Mouse (Mus musculus) layer of hippocampus, adult 9-10 months (tissue): ENCODE data around the gene Ciao2a.

ENCODE experiments used
- DNase-seq: peaks from one replicate; pipeline ENCODE4 v3.0.0; 2022; ENCODE audit warnings: low spot score

Ciao2a gene

DNA sequence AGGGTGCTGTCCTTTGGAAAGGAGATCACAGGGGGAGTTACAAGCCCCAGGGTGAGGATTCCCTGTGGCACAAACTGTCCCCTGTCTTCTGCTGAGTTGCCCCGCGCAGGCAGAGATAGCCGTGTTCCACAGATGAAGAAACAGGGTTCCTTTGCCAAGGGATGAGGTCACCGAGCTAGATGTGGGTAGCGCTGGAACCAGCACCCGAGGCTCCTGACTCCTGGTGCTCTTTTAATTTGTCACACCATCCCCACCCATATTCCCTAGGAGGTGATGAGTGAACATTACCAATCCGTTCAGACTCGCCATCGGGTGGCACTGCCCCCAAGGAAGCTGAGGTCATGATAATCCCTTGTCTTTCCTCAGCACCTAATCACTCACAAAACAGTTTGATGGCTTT lies 36.6 kb downstream of the Ciao2a start:
- DNase-seq: no peak

DNA sequence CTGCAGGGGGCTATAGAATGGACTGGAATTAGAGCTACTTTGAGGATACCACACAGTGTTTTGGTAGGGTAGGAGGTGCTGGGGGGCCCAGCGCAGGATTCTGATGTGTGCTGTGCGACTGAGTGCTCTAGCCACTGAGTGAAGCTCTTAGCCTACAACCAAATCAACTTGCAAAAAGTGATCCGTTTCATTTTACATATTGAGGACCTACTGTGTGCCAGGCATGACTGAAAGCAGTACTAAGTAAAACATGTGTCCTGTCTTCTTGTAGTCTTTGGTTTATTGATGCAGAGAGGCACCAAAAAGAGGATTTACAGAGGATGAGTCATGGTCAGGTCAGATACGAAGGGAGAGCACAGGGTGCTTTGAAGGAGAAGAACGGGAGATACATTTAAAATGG lies 40.8 kb downstream of the Ciao2a start:
- no peak for DNase-seq

DNA sequence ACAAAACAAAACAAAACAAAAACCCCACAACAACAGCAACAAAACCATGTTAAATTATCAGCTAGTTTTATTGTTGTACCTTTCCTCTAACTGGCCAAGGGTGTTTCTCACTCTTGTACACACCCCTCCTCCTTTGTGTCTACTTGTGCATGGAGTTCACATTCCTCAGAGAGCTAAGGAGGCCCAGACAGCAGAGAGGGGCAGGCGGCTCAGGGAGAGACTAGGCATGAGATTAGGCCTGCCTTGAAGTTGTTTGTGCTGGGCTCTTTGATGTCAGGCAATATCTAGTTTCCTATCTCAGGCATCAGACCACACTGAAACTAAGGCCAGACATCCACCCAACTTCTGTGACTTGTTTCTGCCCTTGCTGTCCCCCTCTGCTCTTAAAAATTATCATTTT lies 41.8 kb downstream of the Ciao2a start:
- DNase-seq: no peak

DNA sequence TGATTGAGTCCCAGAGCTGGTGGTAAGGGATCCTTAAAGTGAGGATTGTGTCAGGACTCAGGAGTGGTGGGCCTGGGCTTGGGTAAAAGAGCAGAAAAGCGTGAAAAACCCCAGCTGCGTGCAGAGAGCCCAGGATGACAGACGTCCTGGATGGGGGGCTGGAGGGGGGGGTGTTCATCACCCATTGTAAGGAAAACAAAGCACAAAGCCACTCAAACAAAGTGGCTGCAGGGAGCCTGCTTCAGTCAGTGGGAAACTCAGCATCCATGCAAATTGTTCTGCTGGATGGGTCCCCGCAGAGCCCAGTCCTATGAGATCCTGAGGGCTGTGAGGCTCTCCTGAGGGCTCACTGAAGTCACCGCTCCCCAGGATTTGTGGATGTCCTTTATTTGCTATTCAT lies 44.1 kb downstream of the Ciao2a start:
- DNase-seq: no peak

DNA sequence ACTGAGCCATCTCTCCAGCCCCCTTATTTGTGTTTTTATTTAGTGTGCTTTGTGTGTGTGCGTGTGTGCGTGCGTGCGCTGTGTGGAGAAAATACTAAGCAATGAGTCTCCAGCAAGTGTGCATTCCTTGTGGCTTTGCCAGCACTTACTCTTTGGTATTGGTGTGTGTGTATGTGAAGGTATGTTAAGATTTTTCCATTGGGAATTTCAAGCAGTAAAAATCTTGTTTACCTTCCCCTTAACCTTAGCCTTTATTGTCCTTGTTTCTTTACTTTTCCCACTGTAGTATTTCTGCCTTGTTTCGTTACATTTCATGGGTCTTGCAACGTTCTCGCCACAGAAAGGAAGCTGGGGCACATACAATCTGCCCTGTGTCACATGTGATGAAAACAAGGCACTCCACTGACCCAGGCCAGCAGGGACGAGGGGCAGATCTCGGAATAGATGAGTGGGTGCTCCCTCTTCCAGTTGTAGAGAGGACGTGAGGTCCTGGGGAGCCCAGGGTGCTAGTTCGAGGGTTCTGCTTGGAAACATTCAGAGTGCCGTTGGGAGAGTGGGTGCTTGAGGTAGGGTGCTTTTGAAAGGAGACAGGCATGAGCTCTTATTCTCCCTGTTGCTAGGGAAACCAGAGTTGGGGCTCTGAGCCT lies 45.0 kb downstream of the Ciao2a start:
- DNase-seq: no peak

DNA sequence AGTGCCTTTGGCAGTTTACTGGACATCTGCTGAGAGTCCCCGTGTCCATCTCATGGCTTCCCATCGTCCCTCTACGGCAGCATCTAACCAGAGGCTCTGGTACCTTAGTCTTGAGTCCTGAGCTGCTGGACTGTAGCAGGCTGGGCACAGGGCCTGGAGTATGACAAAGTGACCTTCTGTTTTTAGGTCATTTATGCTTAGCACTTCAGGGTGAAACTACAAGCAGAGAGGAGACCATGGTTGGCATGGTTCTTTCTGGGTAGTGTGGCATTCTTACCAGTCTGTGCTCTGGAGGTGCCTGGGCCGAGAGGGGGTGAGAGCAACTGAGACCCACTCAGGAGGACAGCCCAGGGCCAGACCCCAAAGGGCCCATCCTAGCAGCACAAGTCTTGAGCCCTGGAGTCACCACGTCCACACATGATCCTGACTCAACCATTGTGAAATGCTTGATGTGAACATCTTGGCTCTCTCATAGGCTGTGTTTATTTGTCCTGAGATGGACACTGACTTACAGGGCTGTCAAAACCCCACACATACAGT lies 47.0 kb downstream of the Ciao2a start:
- DNase-seq: no peak

DNA sequence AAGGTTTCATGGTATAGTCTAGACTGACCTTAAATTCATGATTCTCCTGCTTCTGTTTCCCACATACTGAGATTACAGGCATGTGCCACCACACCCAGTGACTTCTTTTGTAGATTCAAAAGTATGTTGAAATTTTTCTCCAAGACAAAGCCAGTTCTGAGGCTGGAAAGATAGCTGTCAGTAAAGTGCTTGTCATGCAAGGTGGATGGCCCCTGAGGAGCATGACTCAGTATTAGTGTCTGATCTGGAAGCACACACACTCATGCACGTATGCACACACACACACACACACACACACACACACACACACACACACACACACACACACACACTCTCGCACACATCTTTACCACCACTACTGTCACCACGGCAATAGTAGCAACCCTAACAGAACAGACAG lies 48.6 kb downstream of the Ciao2a start:
- no peak for DNase-seq

DNA sequence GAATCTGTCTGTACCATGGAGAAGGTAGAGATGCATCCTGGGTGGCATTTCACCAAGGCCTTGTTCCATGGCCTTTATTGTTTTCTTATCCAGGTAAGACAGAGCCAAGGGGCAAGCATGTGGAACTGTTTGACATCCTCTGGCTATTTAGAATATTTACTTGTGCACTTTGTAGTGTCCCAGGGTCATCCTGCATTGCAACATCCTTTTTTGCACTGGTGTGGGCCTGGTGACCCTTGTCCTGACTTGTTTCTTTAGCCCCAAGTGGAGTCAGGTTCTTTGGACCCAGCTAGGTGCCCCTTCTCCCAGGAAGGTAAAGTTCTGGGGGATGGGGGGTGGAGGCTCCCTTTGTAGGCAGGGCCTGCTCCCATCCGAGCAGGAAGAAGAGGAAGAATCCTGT lies 51.6 kb downstream of the Ciao2a start:
- no peak for DNase-seq

DNA sequence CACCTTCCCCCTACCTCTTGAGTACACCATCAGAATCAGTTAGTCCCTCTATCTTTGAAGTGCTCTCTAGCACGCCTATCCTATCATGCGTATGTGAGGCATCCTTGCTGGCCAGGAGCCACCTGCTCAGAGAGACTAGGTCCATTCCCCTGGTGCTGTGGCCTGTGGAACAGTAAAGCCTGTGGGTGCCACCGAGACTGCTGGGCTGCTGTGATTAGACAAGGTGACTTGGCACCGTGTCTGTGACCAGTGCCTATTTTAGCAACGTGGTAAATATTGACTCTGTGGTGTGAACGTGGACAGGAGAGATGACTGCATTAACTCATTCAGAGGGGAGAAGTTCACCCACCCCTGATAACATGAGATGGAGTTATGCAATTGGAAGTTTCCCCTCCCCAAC lies 53.4 kb downstream of the Ciao2a start:
- no peak for DNase-seq

DNA sequence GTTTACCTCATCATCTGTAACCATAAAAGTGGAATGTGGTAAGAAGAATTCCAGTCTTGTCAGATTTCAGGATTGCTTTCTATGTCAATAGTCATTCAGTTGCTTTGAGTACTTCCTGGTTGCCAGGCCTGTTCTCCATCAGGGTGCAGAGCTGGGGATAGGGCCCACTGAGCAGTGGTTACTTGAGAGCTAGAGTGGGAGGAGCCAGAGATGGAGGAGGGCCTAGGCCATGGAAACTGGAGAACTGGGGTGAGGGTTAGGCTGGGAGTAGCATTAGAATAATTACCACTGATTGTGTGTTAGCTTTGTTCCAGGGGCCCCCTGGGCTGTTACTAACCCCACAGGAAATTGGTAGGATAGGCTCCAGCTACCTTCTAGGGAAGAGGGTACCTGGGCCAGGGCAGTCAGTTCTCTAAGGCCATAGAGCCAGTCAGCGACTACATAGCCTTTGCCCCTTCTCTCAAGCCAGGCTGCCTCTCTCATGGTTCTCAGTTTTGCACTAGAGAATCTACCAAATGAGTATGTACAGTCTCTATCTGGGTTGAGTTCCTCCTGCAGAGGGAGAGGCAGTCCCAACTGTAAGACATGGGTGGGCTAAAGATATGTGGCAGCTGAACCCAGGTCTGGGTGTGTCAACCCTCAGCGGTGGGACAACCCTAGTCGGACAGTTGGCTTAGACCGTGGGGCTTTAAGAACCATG lies 54.9 kb downstream of the Ciao2a start:
- no peak for DNase-seq

DNA sequence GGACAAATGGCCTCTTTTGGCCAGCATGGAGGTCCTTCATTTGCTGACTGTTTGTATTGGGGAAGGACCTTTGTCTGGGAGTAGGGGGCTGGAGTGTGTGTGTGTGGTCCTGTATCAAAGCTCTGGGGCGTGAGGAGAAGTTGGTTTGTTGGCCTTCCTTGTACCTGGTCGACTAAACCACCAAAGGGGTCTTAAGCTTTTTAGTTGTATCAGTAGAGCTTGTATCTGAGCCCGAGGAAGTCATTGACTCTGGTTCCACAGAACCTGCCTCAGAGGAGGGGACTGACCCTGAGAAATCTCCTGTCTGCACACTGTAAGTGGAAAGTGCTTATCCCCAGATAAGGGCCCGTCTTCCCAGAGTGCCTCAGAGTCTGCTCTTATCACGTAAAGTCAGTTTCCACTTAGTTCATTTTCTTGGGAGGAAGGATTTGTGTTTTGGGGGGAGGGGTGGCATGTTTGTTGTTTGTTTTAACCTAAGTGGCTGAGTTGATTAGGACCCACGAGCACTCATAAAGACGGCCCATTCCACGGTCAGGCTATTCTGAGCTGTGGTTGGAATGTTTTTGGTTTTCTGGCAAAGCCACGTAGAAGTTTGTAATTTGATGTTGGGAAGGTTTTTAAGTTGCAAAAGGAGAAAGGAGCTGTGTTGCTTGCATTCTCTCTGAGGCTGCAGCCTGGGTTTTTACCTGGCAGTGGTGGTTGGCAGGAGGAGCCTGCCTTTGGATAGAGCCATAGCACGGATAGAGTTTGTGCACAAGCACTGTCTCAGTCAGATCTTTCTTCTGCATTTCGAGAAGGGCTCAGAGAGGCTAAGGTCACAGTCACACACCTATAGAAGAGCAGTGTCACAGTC lies 55.6 kb downstream of the Ciao2a start:
- DNase-seq: no peak

DNA sequence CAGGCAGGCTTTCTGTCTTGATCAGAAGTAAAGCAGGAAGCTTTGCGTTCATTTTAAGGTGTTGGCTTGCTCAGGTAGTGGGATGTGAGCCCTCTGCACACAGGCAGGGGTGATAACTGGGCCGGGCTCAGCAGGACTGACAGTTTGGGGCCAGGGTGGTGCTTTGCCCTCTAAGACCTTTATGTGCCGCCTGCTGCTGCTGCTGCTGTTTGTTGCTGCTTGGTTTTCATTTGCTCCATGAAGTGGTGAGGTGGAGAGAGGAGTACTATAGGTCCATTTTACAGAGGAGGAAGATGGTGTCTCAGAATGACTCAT lies 56.2 kb downstream of the Ciao2a start:
- DNase-seq: no peak

DNA sequence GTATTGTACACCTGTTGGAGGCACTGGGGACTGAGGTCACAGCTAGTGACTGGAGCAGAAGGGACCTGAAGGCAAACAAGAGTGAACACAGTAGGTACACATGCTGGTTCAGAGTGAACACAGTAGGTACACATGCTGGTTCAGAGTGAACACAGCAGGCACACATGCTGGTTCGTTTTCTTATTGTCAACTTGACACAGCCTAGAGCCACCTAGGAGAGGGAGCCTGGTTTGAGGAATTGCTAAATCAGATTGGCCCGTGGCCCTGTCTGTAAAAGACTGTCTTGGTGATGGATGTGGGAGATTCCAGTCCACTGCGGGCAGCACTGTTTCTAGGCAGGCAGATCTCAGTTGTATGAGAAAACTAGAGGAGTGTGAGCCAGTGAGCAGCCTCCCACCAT lies 56.6 kb downstream of the Ciao2a start:
- DNase-seq: no peak

DNA sequence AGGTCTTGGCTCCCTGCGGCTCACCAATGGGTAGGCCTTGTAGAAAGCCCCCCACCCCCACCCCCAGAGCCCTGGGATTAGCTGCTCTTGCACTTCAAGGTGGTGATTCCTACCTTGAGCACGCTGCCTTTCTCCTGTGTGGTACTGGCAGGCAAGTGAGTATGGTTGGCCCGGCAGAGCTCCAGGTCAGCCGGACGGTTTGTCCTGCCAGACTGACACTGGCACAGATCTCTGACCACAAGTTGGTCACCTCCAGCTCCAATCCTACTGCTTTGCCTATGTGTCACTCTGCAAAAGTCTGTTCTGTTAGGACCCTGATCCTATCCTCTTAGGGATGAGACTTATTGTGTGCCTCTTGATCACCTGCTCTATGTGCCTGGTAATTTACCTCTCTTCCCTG lies 58.2 kb downstream of the Ciao2a start:
- DNase-seq: no peak

DNA sequence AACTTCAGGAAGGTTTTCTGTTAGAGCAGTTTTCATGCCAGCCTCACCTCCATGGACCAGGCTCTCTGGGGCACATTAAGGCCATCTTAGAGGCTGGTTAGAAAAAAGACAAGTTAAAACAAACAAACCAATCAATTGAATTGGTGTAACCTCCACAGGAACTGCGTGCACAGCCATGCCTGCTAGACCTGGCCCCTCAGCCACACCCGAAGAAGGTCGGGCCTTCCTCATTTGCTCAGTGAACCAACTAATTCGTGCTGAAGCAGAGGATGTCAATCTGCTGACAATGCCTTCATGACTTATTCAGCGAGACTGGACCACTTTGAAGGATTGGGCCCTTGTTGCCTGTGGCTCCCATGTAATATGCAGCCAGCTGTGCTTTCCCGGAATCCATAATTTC lies 60.0 kb downstream of the Ciao2a start:
- DNase-seq: no peak
